Mouse (Mus musculus): ENCODE measurements around the gene Hist4h4.

DNA sequence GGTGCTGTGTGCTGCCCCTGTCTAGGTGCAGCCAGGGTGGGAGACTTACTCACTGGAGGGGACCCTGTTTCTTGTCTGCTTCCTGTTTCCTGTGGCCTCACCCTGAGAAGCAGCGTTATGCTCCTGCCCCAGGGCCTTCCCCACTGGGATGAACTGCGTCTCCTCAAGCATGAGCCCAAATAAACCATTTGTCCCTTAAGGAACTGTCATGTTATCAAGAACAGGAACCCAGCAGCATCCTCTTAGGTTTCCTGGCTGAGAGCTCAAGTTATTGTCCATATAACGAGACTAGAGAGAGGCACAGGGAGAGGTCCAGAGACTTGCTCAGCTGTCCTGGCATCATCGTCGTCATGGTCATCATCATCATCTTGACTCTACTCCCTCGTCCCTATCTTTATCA, 46.1 kb upstream of the Hist4h4 start:
- TF ChIP-seq GATA1 (IDR thresholded peaks at IDR 0.05; ENCODE audit: low read length): no peak
- TF ChIP-seq TAL1 (IDR thresholded peaks at IDR 0.05; ENCODE audit: low read length): no peak

All from erythroblast, embryonic 14.5 days (primary cell).